In genomic region chr8:94492021-94492681, GRCm38 (mm10) we compare ENCODE assay signal across 8 mouse cellular contexts. TPM values are rescaled to one million over a fixed set of nuclear protein-coding genes. Genes with fewer than 3 reads are reported as not detected.
DNase-seq lines count a peak whose midpoint lies in the region; ATAC-seq and TF ChIP-seq lines count a peak whose summit lies in the region.

No protein-coding gene starts in this region.

- no peaks in the 10 kb centered on the region for H3K4me1 ChIP-seq in ES-E14 (ENCODE audit: control insufficient read depth in 2 of 2, insufficient read depth in 2 of 2, low read length in 2 of 2, poor library complexity in 1 of 2)
- no peaks in the 10 kb centered on the region for H3K4me1 ChIP-seq in forebrain, embryonic 14.5 days (ENCODE audit: control insufficient read depth, insufficient read depth, low read length)
- no peaks in the 10 kb centered on the region for H3K4me1 ChIP-seq in liver, embryonic 16.5 days (ENCODE audit: control insufficient read depth, low read depth, low read length)
- peaks cover 7% of the 10 kb centered on the region for H3K4me1 ChIP-seq in neural tube, embryonic 13.5 days (replicated peaks)

- peak; percentile 56 for DNase-seq in ES-E14 (ENCODE audit: low read depth, low spot score)
- DNase-seq in cerebellum, adult 11 months: peak; percentile 27
- DNase-seq in forebrain, embryonic 14.5 days (ENCODE audit: low spot score): peak; percentile 92
- DNase-seq in heart, postnatal 14 days: peak; percentile 80 to 90
- peak; percentile 38 for DNase-seq in large intestine, adult 2 months (ENCODE audit: low read depth, low spot score)
- DNase-seq in telencephalon, adult 2 months (ENCODE audit: low read depth, low spot score): peak; percentile 87

- H3K27ac ChIP-seq in ES-E14 (ENCODE audit: insufficient read depth, low read depth, low read length, poor library complexity, severe bottlenecking): no peak overlapping the region
- H3K27ac ChIP-seq in forebrain, embryonic 14.5 days (ENCODE audit: low read depth, low read length): no peak overlapping the region
- H3K27ac ChIP-seq in liver, embryonic 16.5 days (ENCODE audit: low read length): no peak overlapping the region
- H3K27ac ChIP-seq in neural tube, embryonic 13.5 days (replicated peaks): no peak overlapping the region

- H3K4me2 ChIP-seq in forebrain, embryonic 14.5 days (ENCODE audit: low read length): peak overlapping the region; percentile 55
- peak overlapping the region; percentile 50 for H3K4me2 ChIP-seq in liver, embryonic 16.5 days (ENCODE audit: low read depth, low read length)
- H3K4me2 ChIP-seq in neural tube, embryonic 13.5 days: peak overlapping the region; percentile 54

- H3K9me3 ChIP-seq in ES-E14 (ENCODE audit: control insufficient read depth, insufficient read depth, low read depth, low read length): no peaks in the 10 kb centered on the region
- H3K9me3 ChIP-seq in forebrain, embryonic 14.5 days (replicated peaks; ENCODE audit: control insufficient read depth, low read length): no peaks in the 10 kb centered on the region
- H3K9me3 ChIP-seq in liver, embryonic 16.5 days (replicated peaks; ENCODE audit: control insufficient read depth, low read length): no peaks in the 10 kb centered on the region
- no peaks in the 10 kb centered on the region for H3K9me3 ChIP-seq in neural tube, embryonic 13.5 days

- peak overlapping the region in 1 of 2 experiments; percentile 49; a peak in 1 of 4 replicates for H3K4me3 ChIP-seq in ES-E14 (ENCODE audit: insufficient read depth in 1 of 2, low read depth in 1 of 2, low read length in 2 of 2, poor library complexity in 1 of 2, severe bottlenecking in 1 of 2)
- peak overlapping the region; percentile 21 for H3K4me3 ChIP-seq in forebrain, embryonic 14.5 days (ENCODE audit: low read depth, low read length)
- 0 out of 2 replicates have a peak overlapping the region, but pooled peaks have one; percentile 5 for H3K4me3 ChIP-seq in liver, embryonic 16.5 days (ENCODE audit: low read depth, low read length)
- peak overlapping the region; percentile 28 for H3K4me3 ChIP-seq in neural tube, embryonic 13.5 days

- H3K27me3 ChIP-seq in forebrain, embryonic 14.5 days (replicated peaks; ENCODE audit: control insufficient read depth, insufficient read depth, low read length): no peaks in the 10 kb centered on the region
- H3K27me3 ChIP-seq in liver, embryonic 16.5 days (ENCODE audit: control insufficient read depth, insufficient read depth, low read depth, low read length): no peaks in the 10 kb centered on the region
- H3K27me3 ChIP-seq in neural tube, embryonic 13.5 days: no peaks in the 10 kb centered on the region; the same call in 1 of the 2 replicates

- peak; percentile 94 for ATAC-seq in forebrain, embryonic 14.5 days
- peak; percentile 56 for ATAC-seq in liver, embryonic 16.5 days (ENCODE audit: low read depth)
- ATAC-seq in neural tube, embryonic 13.5 days (ENCODE audit: low read depth): peak; percentile 95

- intact Hi-C loops in heart, postnatal 14 days (cut with DNase I): loop anchor here (1.0 to 10.0 kb wide), 4 partner anchors 93 to 323 kb away; partner anchors contain the start of gene Ccl17

- whole genome bisulfite sequencing in forebrain, embryonic 14.5 days: 3% methylated on average over 15 of the region's 15 CpGs
- WGBS in large intestine, adult 2 months: 7% methylated on average over 15 of the region's 15 CpGs
- 4% methylated on average over 15 of the region's 15 CpGs for WGBS in liver, embryonic 16.5 days (ENCODE audit: insufficient replicate concordance)
- 6% methylated on average over 15 of the region's 15 CpGs for WGBS in neural tube, embryonic 13.5 days

- H3K9ac ChIP-seq in ES-E14 (ENCODE audit: insufficient read depth, low read depth, low read length, poor library complexity, severe bottlenecking): no peak overlapping the region
- H3K9ac ChIP-seq in forebrain, embryonic 14.5 days (ENCODE audit: low read length): peak overlapping the region; percentile 57
- H3K9ac ChIP-seq in liver, embryonic 16.5 days (ENCODE audit: low read depth, low read length): no peak overlapping the region
- H3K9ac ChIP-seq in neural tube, embryonic 13.5 days: peak overlapping the region; percentile 53; the same call in 1 of the 2 replicates

- no peaks in the 10 kb centered on the region for H3K36me3 ChIP-seq in ES-E14 (ENCODE audit: control insufficient read depth, insufficient read depth, low read length, poor library complexity, severe bottlenecking)
- H3K36me3 ChIP-seq in forebrain, embryonic 14.5 days (ENCODE audit: control insufficient read depth, insufficient read depth, low read length): no peaks in the 10 kb centered on the region
- H3K36me3 ChIP-seq in liver, embryonic 16.5 days (ENCODE audit: control insufficient read depth, insufficient read depth): no peaks in the 10 kb centered on the region
- H3K36me3 ChIP-seq in neural tube, embryonic 13.5 days: no peaks in the 10 kb centered on the region

- in situ Hi-C loops in ES-E14 (cut with MboI; ENCODE audit: low sequenced_read_pairs in 2 of 2, unreplicated experiment in 2 of 2): loop anchor here in 1 of 2 experiments (5.0 kb wide), 1 partner anchor 160 kb away; no protein-coding TSS in a partner anchor

TF ChIP-seq in ES-E14, 5 proteins besides CTCF, POLR2A, EP300 and RAD21:
- TF ChIP-seq CHD2 (IDR thresholded peaks at IDR 0.05; ENCODE audit: low read depth, low read length) (no peak), ZC3H11A (IDR thresholded peaks at IDR 0.05; ENCODE audit: borderline replicate concordance, low read depth, low read length) (peak; percentile 26; the same call in 1 of the 2 replicates), HCFC1 (IDR thresholded peaks at IDR 0.05; ENCODE audit: borderline replicate concordance, insufficient read depth, low read length) (no peak), ZNF384 (IDR thresholded peaks at IDR 0.05; ENCODE audit: low read depth, low read length) (no peak)

RNA-seq across cellular contexts. Expression of gene Cpne2, which starts 40.6 kb away (rescaled TPM):
- total RNA-seq in ES-E14 (2012; rRNA removed): 6.4 and 12.5 TPM in 2 replicates
- polyA plus RNA-seq in forebrain, embryonic 14.5 days (2014; fragmentation: Nextera tagmentation; extraction: Ambion mirVana): 18.0 and 26.0 TPM in 2 replicates
- total RNA-seq in heart, postnatal 14 days (2021): 1 to 10 TPM; 5.3 to 5.8 TPM
- polyA plus RNA-seq in large intestine, adult 2 months (2012; rRNA removed): 37.7 and 57.2 TPM in 2 replicates
- 2.2 and 2.5 TPM in 2 replicates for polyA plus RNA-seq in liver, embryonic 16.5 days (2015; fragmentation: Nextera tagmentation; extraction: Ambion mirVana)
- polyA plus RNA-seq in neural tube, embryonic 13.5 days (2015; fragmentation: Nextera tagmentation; extraction: Ambion mirVana): 21.1 and 22.0 TPM in 2 replicates

RNA-seq across cellular contexts. Expression of gene Nlrc5, which starts 58.0 kb away (rescaled TPM):
- total RNA-seq in ES-E14 (2012; rRNA removed): 0.76 and 1.8 TPM in 2 replicates
- 0.17 and 0.36 TPM in 2 replicates for polyA plus RNA-seq in forebrain, embryonic 14.5 days (2014; fragmentation: Nextera tagmentation; extraction: Ambion mirVana)
- 1 to 10 TPM in 1 of 2 experiments, under 1 TPM in 1; 0.22 to 1.4 TPM for total RNA-seq in heart, postnatal 14 days (2021)
- polyA plus RNA-seq in large intestine, adult 2 months (2012; rRNA removed): 12.6 and 17.0 TPM in 2 replicates
- polyA plus RNA-seq in liver, embryonic 16.5 days (2015; fragmentation: Nextera tagmentation; extraction: Ambion mirVana): 0.19 and 0.47 TPM in 2 replicates
- polyA plus RNA-seq in neural tube, embryonic 13.5 days (2015; fragmentation: Nextera tagmentation; extraction: Ambion mirVana): 0.18 and 0.32 TPM in 2 replicates

Comparison
In these comparisons a context has a peak if more than half of its experiments do, and no peak if none do; other contexts are left out.
1. DNase-seq: peak in every context shown above with its lines; median percentile 92 in forebrain, embryonic 14.5 days; 87 in telencephalon, adult 2 months; 85 in heart, postnatal 14 days; 56 in ES-E14; 38 in large intestine, adult 2 months; 27 in cerebellum, adult 11 months.
2. H3K9ac ChIP-seq: peak in forebrain, embryonic 14.5 days (single experiment) and neural tube, embryonic 13.5 days (single experiment); none in ES-E14 (single experiment) and liver, embryonic 16.5 days (single experiment).
3. Peak in every context shown above with its lines, with median percentiles within 50 percentile points of each other: ATAC-seq and H3K4me2 ChIP-seq.